Mouse (Mus musculus): ENCODE measurements around the gene Hist1h2bf. TPM values are rescaled to one million over a fixed set of nuclear protein-coding genes. Genes with fewer than 3 reads are reported as not detected.

The Hist1h2bf gene
- polyA plus RNA-seq, 1 experiment from 2014 or later = 3.0 TPM

DNA sequence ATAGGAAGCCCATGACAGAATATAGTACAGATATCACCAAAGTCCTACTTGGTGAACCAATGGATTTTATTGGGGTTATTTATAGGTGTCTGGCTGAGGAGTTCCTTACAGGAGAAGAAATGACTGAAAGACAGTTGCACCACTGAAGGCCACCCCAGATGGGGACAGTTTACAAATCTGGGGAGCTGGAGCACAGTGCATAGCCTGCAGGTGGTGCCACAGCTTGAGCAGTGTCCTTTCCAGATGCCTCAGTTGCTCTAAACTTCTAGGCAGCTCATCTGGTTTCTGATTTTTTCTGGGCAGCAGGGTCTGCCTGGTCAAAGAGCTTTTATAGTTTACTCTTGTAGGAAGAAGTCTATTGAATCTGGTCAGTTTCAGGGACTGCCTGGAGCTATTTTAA, 35.8 kb upstream of the Hist1h2bf start:
- Histone ChIP-seq H3K4me3 (replicated peaks; ENCODE audit: low read length) (no peak overlapping the region), H3K9ac (ENCODE audit: low read length) (no peak overlapping the region), H3K4me1 (ENCODE audit: control insufficient read depth, insufficient read depth, low read length) (no peaks in the 10 kb centered on the region), H3K27me3 (ENCODE audit: control insufficient read depth, insufficient read depth, low read length) (no peaks in the 10 kb centered on the region), H3K36me3 (ENCODE audit: control insufficient read depth, insufficient read depth, low read length) (no peaks in the 10 kb centered on the region), H3K9me3 (replicated peaks; ENCODE audit: control insufficient read depth, low read length) (no peaks in the 10 kb centered on the region), H3K27ac (ENCODE audit: low read length) (no peak overlapping the region), H3K4me2 (ENCODE audit: low read depth, low read length) (no peak overlapping the region)
- no peak for ATAC-seq (ENCODE audit: insufficient read depth, low FRiP score)

DNA sequence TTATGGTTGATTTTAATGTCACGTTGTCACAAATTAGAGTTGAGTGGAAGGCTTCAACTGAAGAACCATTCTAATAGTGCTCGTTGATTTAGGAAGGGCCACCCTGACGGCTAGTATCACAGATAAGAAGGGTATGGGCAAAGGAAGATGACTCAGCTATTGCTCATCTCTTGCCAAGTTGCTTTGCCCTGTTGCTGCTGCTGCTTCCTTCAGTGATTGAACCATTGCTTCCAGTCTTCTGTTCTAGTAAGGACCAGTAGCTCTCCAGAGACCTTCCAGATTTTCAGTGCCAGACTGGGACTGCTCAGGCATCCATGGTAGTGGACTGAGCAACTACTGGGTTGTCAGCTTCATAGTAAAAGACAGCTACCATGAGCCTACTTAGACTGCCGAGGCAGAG, 35.2 kb upstream of the Hist1h2bf start:
- Histone ChIP-seq H3K9me3 (replicated peaks; ENCODE audit: control insufficient read depth, low read length) (no peaks in the 10 kb centered on the region), H3K4me1 (ENCODE audit: control insufficient read depth, insufficient read depth, low read length) (no peaks in the 10 kb centered on the region), H3K27ac (ENCODE audit: low read length) (no peak overlapping the region), H3K9ac (ENCODE audit: low read length) (no peak overlapping the region), H3K36me3 (ENCODE audit: control insufficient read depth, insufficient read depth, low read length) (no peaks in the 10 kb centered on the region), H3K4me2 (ENCODE audit: low read depth, low read length) (no peak overlapping the region), H3K27me3 (ENCODE audit: control insufficient read depth, insufficient read depth, low read length) (no peaks in the 10 kb centered on the region), H3K4me3 (replicated peaks; ENCODE audit: low read length) (no peak overlapping the region)
- 76% methylated on average over 4 of the region's 4 CpGs for WGBS
- ATAC-seq (ENCODE audit: insufficient read depth, low FRiP score) = no peak

DNA sequence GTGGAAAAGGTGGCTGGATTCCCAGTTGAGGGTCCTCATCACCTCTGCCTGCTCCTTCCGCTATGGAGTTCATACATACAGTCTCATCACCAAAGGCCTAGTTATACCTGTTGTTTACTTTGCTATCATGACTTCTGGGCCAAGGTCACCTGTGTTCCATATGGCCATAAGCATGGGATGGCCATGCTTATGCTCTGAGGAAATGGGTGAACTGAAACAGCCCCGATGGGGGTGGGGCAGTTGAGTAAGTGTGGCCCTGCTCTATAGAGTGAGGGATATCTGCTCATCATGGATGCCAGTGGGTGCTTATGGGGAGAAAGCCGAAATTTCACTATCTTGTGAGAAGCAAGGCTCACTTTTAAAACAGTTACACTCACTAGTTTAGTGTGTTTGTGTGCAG, 31.1 kb upstream of the Hist1h2bf start:
- H3K9me3 ChIP-seq (replicated peaks; ENCODE audit: control insufficient read depth, low read length) = no peaks in the 10 kb centered on the region
- H3K27me3 ChIP-seq (ENCODE audit: control insufficient read depth, insufficient read depth, low read length) = no peaks in the 10 kb centered on the region
- no peak overlapping the region for H3K4me2 ChIP-seq (ENCODE audit: low read depth, low read length)
- H3K9ac ChIP-seq (ENCODE audit: low read length) = no peak overlapping the region
- H3K27ac ChIP-seq (ENCODE audit: low read length) = no peak overlapping the region
- ATAC-seq (ENCODE audit: insufficient read depth, low FRiP score) = no peak
- no peaks in the 10 kb centered on the region for H3K4me1 ChIP-seq (ENCODE audit: control insufficient read depth, insufficient read depth, low read length)
- no peaks in the 10 kb centered on the region for H3K36me3 ChIP-seq (ENCODE audit: control insufficient read depth, insufficient read depth, low read length)
- WGBS = 83% methylated on average over 3 of the region's 3 CpGs
- H3K4me3 ChIP-seq (replicated peaks; ENCODE audit: low read length) = no peak overlapping the region

GRCm38 (mm10) chr13:23604452-23604851, 30.5 kb upstream of the Hist1h2bf start:
- 76% methylated on average over 3 of the region's 3 CpGs for WGBS
- Histone ChIP-seq H3K9me3 (replicated peaks; ENCODE audit: control insufficient read depth, low read length) (no peaks in the 10 kb centered on the region), H3K27ac (ENCODE audit: low read length) (no peak overlapping the region), H3K4me2 (ENCODE audit: low read depth, low read length) (no peak overlapping the region), H3K36me3 (ENCODE audit: control insufficient read depth, insufficient read depth, low read length) (no peaks in the 10 kb centered on the region), H3K4me1 (ENCODE audit: control insufficient read depth, insufficient read depth, low read length) (no peaks in the 10 kb centered on the region), H3K27me3 (ENCODE audit: control insufficient read depth, insufficient read depth, low read length) (no peaks in the 10 kb centered on the region), H3K9ac (ENCODE audit: low read length) (no peak overlapping the region), H3K4me3 (replicated peaks; ENCODE audit: low read length) (no peak overlapping the region)
- ATAC-seq (ENCODE audit: insufficient read depth, low FRiP score) = no peak

DNA sequence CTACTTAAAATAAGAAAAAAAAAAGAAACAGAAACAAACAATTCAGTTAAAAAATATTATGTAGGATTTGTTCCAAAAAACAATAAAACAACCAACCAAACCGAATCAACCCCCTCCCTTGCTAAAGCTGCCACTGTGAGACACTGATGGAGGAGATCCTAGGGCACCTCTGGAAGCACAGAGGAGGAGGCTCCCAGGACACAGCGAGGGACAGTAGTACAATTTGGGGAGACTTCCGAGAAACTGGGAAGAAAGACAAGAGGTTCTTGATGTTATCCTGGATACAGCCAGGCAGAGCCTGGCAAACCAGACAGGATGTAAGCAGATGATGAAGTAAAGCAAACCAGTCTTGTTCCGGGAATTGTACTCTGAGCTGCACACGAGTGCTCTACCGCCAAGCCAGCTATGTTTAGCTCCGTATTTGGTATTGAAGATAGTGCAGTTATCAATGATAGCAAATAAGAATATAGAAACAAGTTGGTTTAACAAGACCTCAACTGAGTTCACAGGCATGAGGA, 29.2 kb upstream of the Hist1h2bf start:
- Histone ChIP-seq H3K9ac (ENCODE audit: low read length) (no peak overlapping the region), H3K36me3 (ENCODE audit: control insufficient read depth, insufficient read depth, low read length) (no peaks in the 10 kb centered on the region), H3K9me3 (replicated peaks; ENCODE audit: control insufficient read depth, low read length) (no peaks in the 10 kb centered on the region), H3K27ac (ENCODE audit: low read length) (no peak overlapping the region), H3K4me1 (ENCODE audit: control insufficient read depth, insufficient read depth, low read length) (no peaks in the 10 kb centered on the region), H3K4me2 (ENCODE audit: low read depth, low read length) (no peak overlapping the region), H3K27me3 (ENCODE audit: control insufficient read depth, insufficient read depth, low read length) (no peaks in the 10 kb centered on the region), H3K4me3 (replicated peaks; ENCODE audit: low read length) (no peak overlapping the region)
- no peak for ATAC-seq (ENCODE audit: insufficient read depth, low FRiP score)
- WGBS = 67% methylated on average over 7 of the region's 7 CpGs

- Histone ChIP-seq H3K27me3 (ENCODE audit: control insufficient read depth, insufficient read depth, low read length) (no peaks in the 10 kb centered on the region), H3K36me3 (ENCODE audit: control insufficient read depth, insufficient read depth, low read length) (no peaks in the 10 kb centered on the region), H3K4me2 (ENCODE audit: low read depth, low read length) (no peak overlapping the region), H3K4me3 (replicated peaks; ENCODE audit: low read length) (no peak overlapping the region), H3K9me3 (replicated peaks; ENCODE audit: control insufficient read depth, low read length) (no peaks in the 10 kb centered on the region), H3K4me1 (ENCODE audit: control insufficient read depth, insufficient read depth, low read length) (no peaks in the 10 kb centered on the region), H3K27ac (ENCODE audit: low read length) (no peak overlapping the region), H3K9ac (ENCODE audit: low read length) (no peak overlapping the region)
- 6% methylated on average over 9 of the region's 9 CpGs for WGBS
- 0 out of 2 replicates have a peak, but pooled peaks have one; percentile 40 for ATAC-seq (ENCODE audit: insufficient read depth, low FRiP score)
Measured at GRCm38 (mm10) chr13:23597957-23598356, 24.0 kb upstream of the Hist1h2bf start.

DNA sequence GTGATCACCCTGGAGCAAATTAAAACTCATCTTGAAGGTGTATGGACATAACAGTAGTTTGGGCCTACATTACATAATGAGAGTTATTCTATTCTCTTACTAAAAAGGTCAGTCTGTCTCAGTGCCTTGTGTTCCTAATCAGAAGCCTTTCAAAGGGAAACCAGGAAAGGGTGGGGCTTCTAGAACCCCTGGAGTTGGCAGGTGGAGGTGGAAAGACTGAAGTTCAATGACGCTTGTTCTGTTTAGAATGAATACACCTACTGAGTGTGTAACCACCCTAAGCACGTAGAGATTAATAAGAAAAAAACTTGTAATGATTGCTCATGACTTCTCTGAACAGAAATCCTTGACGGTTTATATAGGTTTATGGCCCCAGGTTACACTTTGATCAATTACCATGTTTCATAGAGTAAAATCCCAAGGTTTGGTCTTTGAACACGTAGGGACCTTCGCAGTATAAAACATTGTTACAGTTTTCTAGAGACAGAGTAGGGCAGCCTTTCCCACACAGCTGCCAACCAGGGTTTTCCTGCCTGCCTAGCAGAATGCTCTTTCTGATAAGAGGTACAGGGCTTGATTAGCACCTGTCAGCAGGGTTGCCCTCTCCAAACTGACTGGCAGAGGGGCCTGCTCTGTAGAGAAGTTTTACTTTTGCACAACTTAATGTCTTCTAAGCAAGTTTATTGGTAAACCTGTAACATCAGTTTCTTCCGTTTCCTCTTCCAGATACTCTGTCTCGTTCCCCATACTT, 21.8 kb upstream of the Hist1h2bf start:
- Histone ChIP-seq H3K4me2 (ENCODE audit: low read depth, low read length) (no peak overlapping the region), H3K4me3 (replicated peaks; ENCODE audit: low read length) (no peak overlapping the region), H3K9me3 (replicated peaks; ENCODE audit: control insufficient read depth, low read length) (no peaks in the 10 kb centered on the region), H3K36me3 (ENCODE audit: control insufficient read depth, insufficient read depth, low read length) (no peaks in the 10 kb centered on the region), H3K9ac (ENCODE audit: low read length) (no peak overlapping the region), H3K27ac (ENCODE audit: low read length) (peak overlapping the region; percentile 33; the same call in 1 of the 2 replicates), H3K4me1 (ENCODE audit: control insufficient read depth, insufficient read depth, low read length) (no peaks in the 10 kb centered on the region; the same call in 1 of the 2 replicates), H3K27me3 (ENCODE audit: control insufficient read depth, insufficient read depth, low read length) (no peaks in the 10 kb centered on the region)
- peak; percentile 50; the same call in 1 of the 2 replicates for ATAC-seq (ENCODE audit: insufficient read depth, low FRiP score)
- WGBS = 72% methylated on average over 7 of the region's 7 CpGs

- Histone ChIP-seq H3K27me3 (ENCODE audit: control insufficient read depth, insufficient read depth, low read length) (no peaks in the 10 kb centered on the region), H3K4me1 (ENCODE audit: control insufficient read depth, insufficient read depth, low read length) (no peaks in the 10 kb centered on the region; the same call in 1 of the 2 replicates), H3K9ac (ENCODE audit: low read length) (no peak overlapping the region), H3K9me3 (replicated peaks; ENCODE audit: control insufficient read depth, low read length) (no peaks in the 10 kb centered on the region), H3K27ac (ENCODE audit: low read length) (no peak overlapping the region), H3K36me3 (ENCODE audit: control insufficient read depth, insufficient read depth, low read length) (no peaks in the 10 kb centered on the region), H3K4me3 (replicated peaks; ENCODE audit: low read length) (no peak overlapping the region), H3K4me2 (ENCODE audit: low read depth, low read length) (no peak overlapping the region)
- no peak for ATAC-seq (ENCODE audit: insufficient read depth, low FRiP score)
- 69% methylated on average over 2 of the region's 2 CpGs for WGBS
Measured at GRCm38 (mm10) chr13:23595185-23595584, 21.2 kb upstream of the Hist1h2bf start.

DNA sequence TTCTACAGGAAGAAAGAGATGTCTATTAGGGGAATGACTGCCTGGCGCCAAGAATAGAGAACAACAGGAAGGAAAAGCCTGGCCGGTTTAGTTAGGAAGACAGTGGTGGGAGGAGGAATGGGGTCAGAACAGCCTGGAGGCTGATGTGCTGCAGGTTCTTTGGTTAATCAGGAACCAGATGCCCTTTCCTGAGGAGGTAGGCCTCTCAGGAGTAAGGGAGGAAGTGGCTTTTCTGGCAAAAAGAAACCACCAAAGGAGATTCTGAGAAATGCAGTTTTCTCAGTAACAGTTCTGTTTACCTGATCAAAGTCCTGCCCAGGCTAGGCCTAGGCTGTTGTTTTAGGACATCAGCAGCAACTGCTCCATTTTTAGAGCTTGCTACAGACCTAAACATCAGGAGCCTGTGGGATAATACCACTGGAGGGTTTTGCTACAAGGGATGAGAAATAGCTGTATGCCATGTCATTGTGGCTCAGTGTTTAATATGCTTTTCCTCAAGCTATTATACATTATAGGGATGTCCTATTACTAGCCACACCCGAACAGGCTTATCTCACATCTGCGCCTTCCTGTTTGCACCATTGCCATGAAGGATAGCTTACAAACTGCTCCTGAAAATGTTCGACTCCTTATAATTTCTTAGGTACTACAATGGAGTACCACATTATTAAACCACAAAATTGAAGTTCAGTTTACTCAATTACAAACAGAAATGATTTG, 19.2 kb upstream of the Hist1h2bf start:
- 0 out of 2 replicates have a peak overlapping the region, but pooled peaks have one; percentile 17 for H3K9ac ChIP-seq (ENCODE audit: low read length)
- peak overlapping the region; percentile 59 for H3K27ac ChIP-seq (ENCODE audit: low read length)
- H3K9me3 ChIP-seq (replicated peaks; ENCODE audit: control insufficient read depth, low read length) = no peaks in the 10 kb centered on the region
- H3K4me2 ChIP-seq (ENCODE audit: low read depth, low read length) = no peak overlapping the region
- H3K27me3 ChIP-seq (ENCODE audit: control insufficient read depth, insufficient read depth, low read length) = no peaks in the 10 kb centered on the region
- no peak overlapping the region for H3K4me3 ChIP-seq (replicated peaks; ENCODE audit: low read length)
- ATAC-seq (ENCODE audit: insufficient read depth, low FRiP score) = no peak
- no peaks in the 10 kb centered on the region for H3K36me3 ChIP-seq (ENCODE audit: control insufficient read depth, insufficient read depth, low read length)
- 53% methylated on average over 5 of the region's 5 CpGs for WGBS
- H3K4me1 ChIP-seq (ENCODE audit: control insufficient read depth, insufficient read depth, low read length) = no peaks in the 10 kb centered on the region; the same call in 1 of the 2 replicates
